Mouse (Mus musculus): ENCODE measurements around the gene Galnt7. TPM values are rescaled to one million over a fixed set of nuclear protein-coding genes. Genes with fewer than 3 reads are reported as not detected.
A peak's percentile ranks its signal among the peaks of the same experiment; 100 is the strongest.

Gene Galnt7
- total RNA-seq, 2 experiments from 2014 or later = 11.0 to 13.3 TPM

- no peak for DNase-seq (ENCODE audit: low spot score in 2 of 2)
Measured at GRCm38 (mm10) chr8:57585831-57586230, 67.0 kb downstream of the Galnt7 start.

- no peak for DNase-seq (ENCODE audit: low spot score in 2 of 2)
Measured at GRCm38 (mm10) chr8:57585128-57585442, 67.7 kb downstream of the Galnt7 start.

DNA sequence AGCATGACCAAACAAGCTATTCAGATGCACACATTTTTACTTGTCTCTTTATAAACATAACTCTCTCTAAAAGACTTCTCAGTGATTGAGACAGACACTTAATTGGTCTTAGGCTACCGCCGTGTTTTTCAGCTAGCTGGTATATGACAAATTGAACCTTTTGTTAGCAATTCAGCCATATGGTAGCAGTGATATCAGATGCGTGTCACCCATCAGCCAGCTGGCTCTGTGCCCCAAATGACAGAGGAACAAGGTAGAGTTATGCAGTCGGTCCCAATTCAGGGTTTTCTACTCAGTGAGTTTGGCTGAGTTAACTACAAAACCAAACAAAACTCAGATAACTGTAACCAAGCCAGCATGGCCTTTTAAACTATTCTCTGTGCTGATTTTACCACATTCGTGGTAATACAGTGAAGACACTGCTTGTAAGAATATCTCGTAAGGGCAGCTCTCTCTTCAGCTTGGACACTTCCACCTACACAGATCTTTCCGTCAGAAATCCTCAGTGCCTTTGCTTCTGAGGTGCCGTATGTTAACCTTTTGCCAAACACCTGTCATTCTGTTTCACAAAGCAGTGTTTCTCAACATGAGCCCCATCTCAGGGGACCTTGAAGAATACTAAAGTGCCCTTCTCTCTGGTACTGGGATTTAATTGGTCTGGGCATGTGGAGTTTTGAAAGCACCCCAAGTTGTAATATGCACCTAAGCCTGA lies 68.3 kb downstream of the Galnt7 start:
- DNase-seq (ENCODE audit: low spot score in 2 of 2) = peak; percentile 50 to 81

DNA sequence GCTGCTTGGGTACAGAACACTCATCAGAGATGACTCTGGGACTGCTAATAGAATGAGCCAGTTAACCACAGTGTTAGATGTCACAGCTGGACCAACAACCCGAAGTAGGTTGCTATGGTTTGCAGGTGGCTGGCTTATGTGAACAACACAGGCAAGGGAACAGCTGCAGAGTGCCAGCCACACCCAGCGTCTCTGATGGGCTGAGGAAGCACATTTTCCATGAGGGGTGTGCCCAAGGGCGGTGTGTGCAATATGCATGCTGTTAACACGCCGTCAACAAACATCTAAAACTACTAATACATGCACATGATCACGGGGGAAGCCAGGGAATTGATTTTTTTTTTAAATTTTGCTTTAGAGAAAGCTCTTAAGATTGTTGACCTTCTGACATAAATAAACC lies 73.0 kb downstream of the Galnt7 start:
- DNase-seq (ENCODE audit: low spot score in 2 of 2) = no peak

GRCm38 (mm10) chr8:57577301-57577700 lies 75.5 kb downstream of the Galnt7 start:
- DNase-seq (ENCODE audit: low spot score in 2 of 2) = no peak

DNA sequence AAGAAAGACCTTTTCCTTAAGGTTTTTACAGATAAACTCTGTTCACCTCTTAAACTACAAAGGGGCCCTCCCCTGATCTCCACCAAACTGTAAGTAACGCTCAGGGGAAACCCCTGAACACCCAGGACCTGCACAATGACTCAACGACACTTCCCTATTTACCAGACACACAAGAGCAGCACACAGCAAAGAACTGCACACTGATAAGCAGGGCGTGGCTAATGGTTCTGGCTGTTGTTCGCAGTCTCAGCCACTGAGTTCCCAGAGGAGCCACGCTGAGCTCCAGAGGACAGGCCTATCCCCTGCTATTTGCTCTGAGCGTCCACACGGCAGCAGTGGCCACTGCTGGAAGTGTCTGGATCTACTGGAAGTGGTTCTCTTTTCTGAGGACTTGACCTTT lies 76.6 kb downstream of the Galnt7 start:
- no peak for DNase-seq (ENCODE audit: low spot score in 2 of 2)

- DNase-seq (ENCODE audit: low spot score in 2 of 2) = no peak
Measured at GRCm38 (mm10) chr8:57575336-57575735, 77.5 kb downstream of the Galnt7 start.

GRCm38 (mm10) chr8:57574398-57574797 lies 78.4 kb downstream of the Galnt7 start:
- peak; percentile 42 to 86 for DNase-seq (ENCODE audit: low spot score in 2 of 2)

DNA sequence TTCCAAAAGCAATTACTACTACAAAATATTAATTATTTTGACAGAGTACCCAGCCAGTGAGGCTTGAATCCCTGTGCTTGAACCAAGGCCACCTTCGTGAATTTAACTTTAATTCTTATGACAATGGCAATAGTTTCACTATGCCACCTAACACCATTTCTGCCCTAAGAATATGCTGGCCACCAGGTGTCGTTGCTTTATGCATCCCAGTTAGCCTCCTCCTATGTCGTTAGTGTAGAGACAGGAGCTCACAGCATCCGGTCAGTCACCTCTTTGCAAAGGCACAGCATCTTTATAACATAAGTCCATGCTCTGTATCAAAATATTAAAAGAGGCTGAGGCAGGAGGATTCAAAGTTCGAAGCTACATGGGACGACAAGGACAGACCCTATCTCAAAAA lies 79.0 kb downstream of the Galnt7 start:
- DNase-seq (ENCODE audit: low spot score in 2 of 2) = no peak

DNA sequence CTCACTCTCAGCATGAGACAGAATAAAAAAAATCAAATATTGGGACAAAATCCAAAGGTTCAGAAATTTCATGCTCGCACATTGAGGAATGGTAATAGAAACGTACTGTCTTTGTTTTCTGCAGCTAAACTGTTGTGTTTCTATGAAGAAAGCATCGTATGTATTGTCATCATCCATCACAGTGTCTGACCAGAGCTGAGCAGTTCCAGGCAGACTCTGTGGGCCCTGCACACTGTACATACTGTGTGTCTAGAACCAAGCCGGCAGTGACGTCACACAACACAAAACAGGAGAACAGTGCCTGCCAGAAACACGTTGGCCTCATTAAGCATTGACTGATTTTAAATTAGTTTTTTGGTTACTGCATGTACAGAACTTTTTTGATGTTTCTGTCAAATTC lies 82.9 kb downstream of the Galnt7 start:
- no peak for DNase-seq (ENCODE audit: low spot score in 2 of 2)

DNA sequence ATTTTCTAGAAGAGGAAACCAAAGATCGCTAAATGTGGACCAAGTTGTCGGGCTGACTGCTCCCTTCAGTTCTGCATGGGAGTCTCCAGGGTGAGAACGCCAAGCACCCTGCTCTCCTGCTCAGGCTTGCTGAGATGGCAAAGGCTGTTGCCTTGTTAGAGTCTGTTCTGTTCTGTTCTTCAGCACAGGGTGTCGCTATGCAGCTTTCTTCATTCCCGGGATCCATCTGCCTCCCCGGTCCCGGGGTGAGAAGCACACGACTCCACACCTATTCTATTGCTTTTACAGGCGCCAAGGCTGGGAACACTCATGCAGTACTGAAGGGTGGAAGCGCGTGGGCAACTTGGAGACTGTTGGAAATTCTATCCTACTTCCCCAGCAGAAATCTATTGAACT lies 83.4 kb downstream of the Galnt7 start:
- peak in 1 of 2 experiments; percentile 54 for DNase-seq (ENCODE audit: low spot score in 2 of 2)

DNA sequence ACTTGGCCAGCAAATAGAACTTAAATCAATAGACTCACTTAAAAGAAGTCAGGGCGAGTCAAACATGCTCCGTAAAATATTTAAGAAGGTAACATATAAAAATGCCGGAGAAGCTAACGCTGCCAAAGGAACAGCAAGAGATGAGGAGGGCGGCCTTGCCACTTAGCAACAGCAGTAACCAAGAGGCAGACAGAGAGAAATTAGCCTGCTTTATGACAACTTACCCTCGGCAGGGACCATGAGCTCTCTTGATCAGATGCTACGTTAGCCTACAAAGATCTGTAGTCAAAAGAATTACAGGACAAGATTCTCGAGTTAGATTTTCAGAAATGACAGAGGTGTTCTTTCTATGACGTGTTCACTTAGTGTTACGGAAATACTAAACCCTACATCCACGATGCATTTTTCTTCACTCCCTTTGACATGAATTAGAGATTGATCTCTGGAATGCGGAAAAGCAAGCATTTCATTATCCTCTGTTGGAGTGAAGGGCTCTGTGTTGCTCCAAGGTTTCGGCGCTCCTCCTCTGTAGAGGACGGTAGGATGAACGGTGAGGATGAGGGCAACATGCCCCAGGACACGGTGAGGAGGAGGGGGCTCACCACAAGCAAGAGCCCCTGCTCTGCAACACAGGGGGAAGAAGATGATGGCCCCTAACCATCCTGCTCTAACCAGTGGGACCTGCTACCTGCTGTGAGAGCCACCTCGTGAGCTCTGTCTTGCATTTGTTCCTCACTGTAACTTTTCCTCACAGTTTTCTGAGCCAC lies 84.0 kb downstream of the Galnt7 start:
- DNase-seq (ENCODE audit: low spot score in 2 of 2) = no peak

DNA sequence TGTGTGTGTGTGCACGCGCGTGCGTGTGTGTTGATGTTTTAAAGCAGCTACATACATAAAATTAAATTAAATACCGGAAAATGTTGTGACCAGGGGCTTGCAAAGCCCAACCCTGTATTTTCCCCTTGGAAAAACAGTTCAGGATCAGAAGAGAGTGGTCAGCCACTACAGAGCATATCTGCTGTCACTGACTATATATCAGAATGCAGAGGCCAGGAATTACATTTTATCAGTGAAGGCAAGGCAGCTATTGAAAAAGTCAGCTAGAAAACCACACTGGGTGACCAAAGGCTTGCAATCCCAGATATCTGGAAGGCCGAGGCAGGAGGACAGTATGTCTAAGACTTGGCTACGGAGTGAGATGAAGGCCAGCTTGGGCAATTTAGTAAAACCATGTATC lies 84.8 kb downstream of the Galnt7 start:
- DNase-seq (ENCODE audit: low spot score in 2 of 2) = no peak

DNA sequence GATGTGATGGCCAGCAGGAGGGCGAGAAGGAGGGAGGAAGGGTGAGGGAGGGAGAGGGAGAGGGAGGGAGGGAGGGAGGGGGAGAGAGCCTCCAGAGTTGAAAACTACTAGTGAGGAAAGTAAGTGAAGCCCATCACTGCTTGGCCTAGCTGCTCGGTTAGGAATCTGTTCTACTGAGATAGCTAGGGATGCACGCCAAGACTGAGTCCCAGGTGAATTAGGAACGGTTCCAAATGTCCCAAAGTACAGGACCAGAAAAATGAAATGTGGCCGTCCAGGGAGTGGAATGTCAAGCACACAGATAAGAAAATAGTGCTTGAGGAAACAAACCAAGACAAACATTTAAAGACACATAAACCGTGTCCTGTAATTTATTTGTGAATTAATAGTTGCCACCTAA lies 87.8 kb downstream of the Galnt7 start:
- no peak for DNase-seq (ENCODE audit: low spot score in 2 of 2)

GRCm38 (mm10) chr8:57563726-57564125 lies 89.1 kb downstream of the Galnt7 start:
- peak; percentile 17 to 53 for DNase-seq (ENCODE audit: low spot score in 2 of 2)

GRCm38 (mm10) chr8:57562741-57563140 lies 90.1 kb downstream of the Galnt7 start:
- no peak for DNase-seq (ENCODE audit: low spot score in 2 of 2)

- no peak for DNase-seq (ENCODE audit: low spot score in 2 of 2)
Measured at GRCm38 (mm10) chr8:57560926-57561325, 91.9 kb downstream of the Galnt7 start.

- DNase-seq (ENCODE audit: low spot score in 2 of 2) = no peak
Measured at GRCm38 (mm10) chr8:57552102-57553032, 100.5 kb downstream of the Galnt7 start.

DNA sequence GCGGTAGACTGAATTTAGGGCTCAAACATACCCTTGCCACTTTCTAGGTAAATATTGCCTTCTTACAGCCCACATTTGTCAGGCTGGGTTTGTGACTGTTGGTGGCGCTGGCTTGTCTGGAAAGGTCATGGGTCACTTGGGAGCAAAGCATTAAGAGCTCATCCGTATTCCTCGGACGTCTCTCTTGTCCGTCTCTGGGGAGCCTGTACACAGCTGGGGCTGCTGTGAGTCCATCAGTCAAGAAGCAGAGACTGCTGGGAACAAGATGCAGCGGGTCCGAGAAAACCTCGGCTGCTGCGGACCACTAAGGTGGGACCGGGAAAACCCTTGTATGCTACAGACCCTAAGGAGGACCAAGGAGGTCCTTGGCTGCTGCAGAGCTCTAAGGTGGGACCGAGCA lies 105.3 kb downstream of the Galnt7 start:
- DNase-seq (ENCODE audit: low spot score in 2 of 2) = no peak

DNA sequence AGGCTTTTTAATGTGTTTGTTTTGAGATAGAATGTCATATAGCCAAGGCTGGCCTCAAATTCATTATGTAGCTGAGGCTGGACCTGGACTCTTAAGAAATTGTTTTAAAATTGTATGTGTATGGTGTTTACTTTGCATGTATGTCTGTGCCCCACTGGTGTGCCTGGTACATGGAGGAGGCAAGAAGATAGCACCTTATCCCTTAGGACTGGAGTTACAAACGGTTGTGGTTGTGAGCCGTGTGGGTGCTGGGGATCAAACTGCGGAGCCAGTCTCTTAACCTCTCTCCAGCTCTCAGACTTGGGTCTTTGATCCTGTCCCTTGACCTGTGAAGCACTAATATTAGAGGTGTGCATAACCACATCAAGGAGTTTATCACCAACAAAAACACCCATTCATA lies 106.0 kb downstream of the Galnt7 start:
- DNase-seq (ENCODE audit: low spot score in 2 of 2) = no peak

GRCm38 (mm10) chr8:57546401-57546800 lies 106.4 kb downstream of the Galnt7 start:
- no peak for DNase-seq (ENCODE audit: low spot score in 2 of 2)

GRCm38 (mm10) chr8:57541405-57541804 lies 111.4 kb downstream of the Galnt7 start:
- no peak for DNase-seq (ENCODE audit: low spot score in 2 of 2)

All from layer of hippocampus, adult 18-20 months (tissue).